Mouse (Mus musculus) megakaryocyte, embryonic 14.5 days (primary cell): ENCODE measurements around the gene Kcnk1. TPM values are rescaled to one million over a fixed set of nuclear protein-coding genes. Genes with fewer than 3 reads are reported as not detected.

Source experiments
- H3K27me3 ChIP-seq: replicated peaks from 2 replicates; pipeline ENCODE3; 2012; ENCODE audit warnings: inconsistent platforms
- H3K36me3 ChIP-seq: replicated peaks from 2 replicates; pipeline ENCODE3; 2012; ENCODE audit warnings: low read length, inconsistent platforms, mixed read lengths
- H3K4me1 ChIP-seq: 2 replicates; pipeline ENCODE4 v1.6.1; 2012; ENCODE audit warnings: inconsistent platforms
- H3K4me3 ChIP-seq: replicated peaks from 2 replicates; pipeline ENCODE3; 2012; ENCODE audit warnings: moderate library complexity, mild to moderate bottlenecking, inconsistent platforms
- H3K9me3 ChIP-seq: 2 replicates; pipeline ENCODE4 v1.6.1; 2012; ENCODE audit warnings: inconsistent platforms
- FLI1 ChIP-seq: IDR thresholded peaks from 2 replicates; pipeline ENCODE4 v1.6.1; 2012; ENCODE audit warnings: low read length, inconsistent platforms, mixed read lengths
- GATA1 ChIP-seq: IDR thresholded peaks from 3 replicates; pipeline ENCODE4 v1.6.1; 2012; ENCODE audit warnings: mixed read lengths, low read length, inconsistent platforms, borderline replicate concordance
- polyA plus RNA-seq: library from polyadenylated mRNA; stranded (reverse); fragments of >175 nt; gene quantifications from 2 replicates; pipeline ENCODE4 v1.2.3, GENCODE M21; 2012; ENCODE audit warnings: low replicate concordance; ENCODE audit not compliant: insufficient read depth

Gene Kcnk1
- polyA plus RNA-seq, 1 experiment: not detected

DNA sequence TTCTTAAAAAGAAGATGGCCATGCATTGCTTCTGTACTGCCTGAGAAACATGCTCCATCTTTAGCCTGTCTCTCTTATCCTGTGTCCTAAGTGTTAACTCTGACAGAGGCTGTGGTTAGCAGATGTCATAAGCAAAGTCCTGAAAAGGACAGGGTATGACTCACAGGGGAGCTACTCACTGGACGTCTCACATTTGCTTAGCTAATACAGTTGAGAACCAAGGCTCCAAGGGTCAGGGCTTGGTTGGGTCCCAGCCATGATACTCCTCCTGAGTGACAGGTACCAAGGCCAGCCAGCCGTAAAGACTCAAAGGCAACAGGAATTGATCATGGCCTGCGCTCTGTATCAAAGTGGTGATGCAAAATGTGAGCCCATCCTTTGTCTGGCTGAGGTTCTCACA is 15.9 kb downstream of the Kcnk1 start:
- no peaks in the 10 kb centered on the region for H3K27me3 ChIP-seq
- TF ChIP-seq FLI1: no peak
- no peak for TF ChIP-seq GATA1

DNA sequence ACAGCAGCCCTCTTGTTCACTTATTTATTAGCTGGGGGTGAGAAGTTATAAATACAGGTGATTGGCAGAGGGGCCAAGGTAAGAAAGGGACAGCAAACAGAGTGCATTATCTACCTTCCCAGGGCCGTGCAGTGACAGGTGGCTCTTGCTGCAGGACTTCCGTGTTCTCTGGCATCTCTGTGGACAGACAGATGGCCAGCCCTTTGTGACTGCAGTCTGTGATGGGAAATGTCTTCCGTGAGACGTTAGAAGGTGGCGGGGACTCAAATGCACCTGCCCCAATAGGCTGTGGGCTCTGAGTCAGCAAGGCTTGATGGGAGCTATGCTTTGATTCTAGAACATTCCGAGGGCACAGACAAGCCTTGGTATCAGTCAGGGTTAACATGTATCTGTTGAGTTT is 17.4 kb downstream of the Kcnk1 start:
- Histone ChIP-seq H3K27me3 (no peaks in the 10 kb centered on the region), H3K9me3 (no peaks in the 10 kb centered on the region), H3K4me3 (no peak overlapping the region), H3K36me3 (no peaks in the 10 kb centered on the region), H3K4me1 (no peaks in the 10 kb centered on the region)
- TF ChIP-seq GATA1 (no peak), FLI1 (no peak)

More for the DNA sequence above, 15.9 kb downstream of the Kcnk1 start:
- Histone ChIP-seq H3K36me3 (no peaks in the 10 kb centered on the region), H3K9me3 (no peaks in the 10 kb centered on the region), H3K4me3 (no peak overlapping the region), H3K4me1 (no peaks in the 10 kb centered on the region)

DNA sequence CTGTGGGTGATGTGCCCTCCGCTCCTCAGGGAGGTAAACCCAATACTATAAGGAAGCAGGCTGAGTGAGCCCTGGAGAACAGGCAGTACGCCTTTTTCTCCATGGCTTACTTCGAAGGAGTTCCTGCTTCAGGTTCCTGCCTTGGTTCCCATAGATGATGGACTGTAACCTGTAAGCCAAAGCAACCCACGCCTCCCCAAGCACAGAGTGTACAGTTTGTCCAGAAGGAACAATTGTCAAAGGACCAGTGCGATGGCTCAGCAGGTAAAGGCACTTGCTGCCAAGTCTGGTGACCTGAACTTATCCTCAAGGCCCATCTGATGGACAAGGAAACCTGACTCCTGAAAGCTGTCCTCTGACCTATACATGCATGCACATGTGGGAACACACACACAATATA is 18.7 kb downstream of the Kcnk1 start:
- Histone ChIP-seq H3K27me3 (no peaks in the 10 kb centered on the region), H3K4me3 (no peak overlapping the region), H3K9me3 (no peaks in the 10 kb centered on the region), H3K36me3 (no peaks in the 10 kb centered on the region), H3K4me1 (no peaks in the 10 kb centered on the region)
- TF ChIP-seq GATA1: no peak
- TF ChIP-seq FLI1: no peak

DNA sequence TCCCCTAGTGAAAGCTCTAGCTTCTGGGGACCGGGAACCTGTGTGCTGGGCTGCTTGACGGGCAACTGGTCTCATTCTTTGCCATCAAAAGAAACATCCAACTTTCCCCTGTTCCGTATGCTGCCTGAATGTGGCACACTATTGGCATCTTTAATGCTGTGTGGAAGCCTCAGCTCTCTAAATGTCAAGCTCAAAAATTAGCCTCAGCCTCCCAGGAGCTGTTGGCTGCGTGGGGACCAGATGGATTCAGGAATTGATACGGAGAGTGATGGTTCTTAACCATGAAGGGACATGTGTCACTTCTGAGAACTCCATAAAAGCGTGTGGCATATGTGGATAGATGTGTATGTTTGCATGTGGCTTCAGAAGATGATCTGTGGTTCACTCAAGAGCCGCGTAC is 27.0 kb downstream of the Kcnk1 start:
- no peaks in the 10 kb centered on the region for H3K4me1 ChIP-seq
- no peak overlapping the region for H3K4me3 ChIP-seq
- peaks cover 6% of the 10 kb centered on the region; the same call in 1 of the 2 replicates for H3K9me3 ChIP-seq
- H3K27me3 ChIP-seq: no peaks in the 10 kb centered on the region
- H3K36me3 ChIP-seq: no peaks in the 10 kb centered on the region
- TF ChIP-seq FLI1 (no peak), GATA1 (no peak)

DNA sequence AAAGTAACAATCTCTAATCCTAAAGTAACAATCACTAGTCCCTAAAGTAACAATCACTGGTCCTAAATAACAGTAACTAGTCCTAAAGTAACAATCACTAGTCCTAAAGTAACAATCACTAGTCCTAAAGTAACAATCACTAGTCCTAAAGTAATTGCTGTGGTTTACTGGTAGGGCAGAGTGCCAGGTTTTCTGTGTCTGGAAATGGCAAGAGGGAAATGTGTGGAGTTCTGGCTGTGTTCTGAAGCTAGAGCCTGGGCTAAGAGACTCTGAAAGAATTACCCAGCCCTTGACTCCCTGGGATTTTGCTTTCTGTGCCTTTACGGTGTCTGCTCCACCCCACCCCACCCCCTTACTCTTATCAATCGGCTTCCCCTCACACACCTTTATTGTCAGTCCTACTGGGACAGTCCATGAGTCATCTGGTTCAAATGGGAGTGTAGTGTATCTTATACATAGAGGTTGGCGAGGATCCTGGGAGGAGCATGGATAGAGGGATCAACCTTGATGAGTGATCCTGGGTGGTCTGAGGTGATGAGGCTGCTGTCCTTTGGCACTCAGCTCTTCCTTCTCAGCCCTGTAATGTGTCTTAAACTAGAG is 28.8 kb downstream of the Kcnk1 start:
- no peak for TF ChIP-seq FLI1
- TF ChIP-seq GATA1: no peak
- Histone ChIP-seq H3K36me3 (no peaks in the 10 kb centered on the region), H3K27me3 (no peaks in the 10 kb centered on the region), H3K4me3 (no peak overlapping the region), H3K4me1 (no peaks in the 10 kb centered on the region), H3K9me3 (peaks cover 6% of the 10 kb centered on the region; the same call in 1 of the 2 replicates)

DNA sequence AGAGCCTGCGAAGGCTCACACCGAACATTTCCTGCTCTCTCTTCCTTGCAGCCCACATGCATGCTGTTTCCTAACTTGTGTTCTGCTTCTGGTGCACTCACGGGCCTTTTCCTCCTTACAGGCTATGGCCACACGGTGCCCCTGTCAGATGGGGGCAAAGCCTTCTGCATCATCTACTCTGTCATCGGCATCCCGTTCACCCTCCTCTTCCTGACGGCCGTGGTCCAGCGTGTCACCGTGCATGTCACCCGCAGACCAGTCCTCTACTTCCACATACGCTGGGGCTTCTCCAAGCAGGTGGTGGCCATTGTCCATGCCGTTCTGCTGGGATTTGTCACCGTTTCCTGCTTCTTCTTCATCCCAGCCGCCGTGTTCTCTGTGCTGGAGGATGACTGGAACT is 29.9 kb downstream of the Kcnk1 start:
- Histone ChIP-seq H3K9me3 (peaks cover 2% of the 10 kb centered on the region; the same call in 1 of the 2 replicates), H3K4me1 (no peaks in the 10 kb centered on the region), H3K36me3 (no peaks in the 10 kb centered on the region), H3K27me3 (peaks cover 2% of the 10 kb centered on the region), H3K4me3 (peak overlapping the region; percentile 10)
- TF ChIP-seq GATA1: no peak
- TF ChIP-seq FLI1: no peak

DNA sequence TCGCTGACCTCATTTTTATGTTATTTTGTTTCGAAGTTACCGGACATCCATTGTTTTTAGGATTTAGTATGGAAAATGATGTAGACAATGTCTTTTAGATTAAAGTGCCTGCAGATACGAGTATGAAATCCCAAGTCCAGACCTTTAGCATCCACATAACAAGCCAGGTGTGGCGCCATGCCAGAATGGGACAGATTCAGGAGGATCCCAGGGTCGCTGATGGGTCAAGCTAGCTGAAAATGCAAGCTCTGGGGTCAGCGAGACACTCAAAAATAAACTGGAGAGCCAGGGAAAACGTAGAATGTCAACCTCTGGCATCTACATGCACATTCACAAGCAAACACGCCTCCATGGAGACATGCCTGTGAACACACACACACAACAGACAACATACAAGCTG is 31.2 kb downstream of the Kcnk1 start:
- no peaks in the 10 kb centered on the region for H3K4me1 ChIP-seq
- no peaks in the 10 kb centered on the region for H3K36me3 ChIP-seq
- TF ChIP-seq GATA1 (no peak), FLI1 (no peak)
- no peaks in the 10 kb centered on the region for H3K9me3 ChIP-seq
- no peak overlapping the region for H3K4me3 ChIP-seq
- peaks cover 2% of the 10 kb centered on the region for H3K27me3 ChIP-seq

DNA sequence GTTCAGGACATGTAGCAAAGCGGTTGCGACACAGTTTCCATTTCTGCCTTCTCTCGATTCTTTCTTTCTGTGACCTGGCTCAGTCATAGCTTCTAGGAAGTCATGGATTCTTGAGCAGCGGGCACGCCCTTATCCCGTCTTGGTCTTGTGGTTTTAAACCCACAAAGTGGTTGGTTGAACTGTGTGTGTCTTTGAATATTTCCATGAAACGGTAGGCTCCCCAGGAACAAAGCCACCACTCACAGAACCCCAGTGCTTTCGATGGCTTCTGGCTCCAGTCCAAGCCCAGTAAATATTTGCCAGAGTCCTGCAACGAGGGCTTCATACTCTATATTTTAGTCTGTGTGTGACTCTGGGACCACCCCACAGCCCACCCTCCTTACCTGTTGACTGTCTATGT is 31.6 kb downstream of the Kcnk1 start:
- TF ChIP-seq GATA1 (no peak), FLI1 (no peak)
- Histone ChIP-seq H3K9me3 (no peaks in the 10 kb centered on the region), H3K36me3 (no peaks in the 10 kb centered on the region), H3K4me1 (no peaks in the 10 kb centered on the region), H3K4me3 (no peak overlapping the region), H3K27me3 (peaks cover 2% of the 10 kb centered on the region)

DNA sequence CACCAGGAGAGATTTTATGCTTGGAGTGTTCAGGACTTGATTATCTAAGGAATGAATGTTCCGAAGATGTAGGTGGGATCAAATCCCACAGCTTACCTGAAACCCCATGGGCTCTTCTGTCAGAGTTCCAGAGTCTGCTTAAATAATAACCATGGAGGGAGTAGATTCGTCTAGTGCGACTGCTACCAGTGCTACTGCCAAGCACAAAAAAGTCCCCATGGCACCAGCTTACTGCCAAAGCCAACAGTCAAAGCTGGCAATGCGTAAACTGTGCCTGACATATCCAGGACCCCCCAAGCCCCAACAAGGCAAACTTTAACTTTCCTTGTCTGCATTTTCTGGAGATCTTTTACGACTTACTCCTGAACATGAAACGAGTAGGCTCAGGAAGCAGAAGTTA is 32.5 kb downstream of the Kcnk1 start:
- Histone ChIP-seq H3K27me3 (peaks cover 4% of the 10 kb centered on the region), H3K9me3 (no peaks in the 10 kb centered on the region), H3K4me1 (no peaks in the 10 kb centered on the region), H3K36me3 (no peaks in the 10 kb centered on the region), H3K4me3 (no peak overlapping the region)
- TF ChIP-seq GATA1 (no peak), FLI1 (no peak)

DNA sequence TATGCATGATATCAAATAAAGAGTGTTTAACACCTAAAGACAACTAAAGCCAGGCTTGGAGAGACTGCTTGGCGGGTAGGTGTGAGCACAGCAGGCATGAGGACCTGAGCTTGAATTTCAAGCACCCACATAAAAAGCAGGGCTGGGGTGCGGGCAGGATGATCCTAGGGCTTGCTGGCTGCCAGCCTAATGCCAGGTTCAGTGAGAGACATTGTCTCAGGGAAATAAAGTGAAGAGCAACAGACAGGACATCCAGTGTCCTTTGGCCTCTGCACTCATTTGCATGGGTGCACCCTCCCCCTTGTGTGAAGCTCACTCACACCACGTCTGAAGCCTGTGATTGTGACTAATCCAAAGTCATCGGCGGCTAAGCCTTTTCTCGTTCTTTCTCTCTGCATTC is 34.0 kb downstream of the Kcnk1 start:
- Histone ChIP-seq H3K4me1 (no peaks in the 10 kb centered on the region), H3K9me3 (no peaks in the 10 kb centered on the region), H3K27me3 (peaks cover 4% of the 10 kb centered on the region)

DNA sequence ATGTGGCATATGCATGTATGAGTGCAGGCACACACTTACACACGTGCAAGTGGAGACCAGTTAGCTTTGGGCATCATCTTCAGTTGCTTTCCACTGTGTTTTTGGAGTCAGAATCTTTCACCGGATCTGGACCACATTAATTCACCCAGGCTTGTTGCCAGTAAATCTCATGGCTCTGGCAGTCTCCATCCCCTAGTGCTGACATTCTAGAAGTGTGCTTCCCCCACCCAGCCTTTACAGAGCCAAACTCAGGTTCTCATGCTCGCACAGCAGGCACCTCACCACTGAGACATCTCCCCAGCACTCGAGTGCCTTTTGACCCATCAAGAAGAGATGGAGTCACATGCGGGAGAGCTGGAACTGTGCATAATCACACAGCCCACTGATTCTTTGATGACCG is 37.8 kb downstream of the Kcnk1 start:
- Histone ChIP-seq H3K4me1 (no peaks in the 10 kb centered on the region), H3K27me3 (peaks cover 4% of the 10 kb centered on the region), H3K36me3 (no peaks in the 10 kb centered on the region), H3K9me3 (no peaks in the 10 kb centered on the region), H3K4me3 (no peak overlapping the region)
- TF ChIP-seq FLI1: no peak
- TF ChIP-seq GATA1: no peak

More for the DNA sequence above, 34.0 kb downstream of the Kcnk1 start:
- Histone ChIP-seq H3K36me3 (no peaks in the 10 kb centered on the region), H3K4me3 (no peak overlapping the region)
- no peak for TF ChIP-seq GATA1
